ENCODE assay signal across 28 mouse cellular contexts in the genomic region with DNA sequence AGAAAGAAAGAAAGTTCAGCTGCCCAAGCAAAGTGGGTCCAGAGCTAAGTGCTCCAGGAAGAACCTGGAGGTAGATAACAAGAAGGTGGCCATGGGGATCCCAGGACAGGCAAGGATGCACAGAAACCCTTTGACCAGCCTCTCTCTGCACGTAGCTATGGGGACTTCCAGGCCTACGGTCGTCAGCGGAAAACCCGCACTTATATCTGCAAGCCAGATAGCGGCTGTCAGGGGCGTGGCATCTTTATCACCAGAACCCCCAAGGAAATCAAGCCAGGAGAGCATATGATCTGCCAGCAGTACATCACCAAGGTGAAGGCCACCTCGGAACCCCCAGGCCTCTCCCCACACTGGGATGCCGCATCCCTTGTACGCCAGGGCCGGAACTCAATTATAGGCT. TPM values are rescaled to one million over a fixed set of nuclear protein-coding genes. Genes with fewer than 3 reads are reported as not detected.
DNase-seq lines count a peak whose midpoint lies in the region; ATAC-seq and TF ChIP-seq lines count a peak whose summit lies in the region.
"Had no signal": no experiment of that assay in that cellular context is flagged by ENCODE, and none has a peak within 500 bp of the region (broad histone marks: within the 10 kb centered on the region; RNA-seq: fewer than 3 reads in every experiment).

No protein-coding gene starts in this region.

- H3K36me3 ChIP-seq in liver, embryonic 15.5 days (replicated peaks) = no peaks in the 10 kb centered on the region
- H3K36me3 ChIP-seq in liver, postnatal 0 days (replicated peaks; ENCODE audit: insufficient read depth, low read length) = no peaks in the 10 kb centered on the region
- H3K36me3 ChIP-seq: embryonic facial prominence, embryonic 12.5 days; embryonic facial prominence, embryonic 15.5 days; heart, embryonic 12.5 days; heart, embryonic 15.5 days; hindbrain, embryonic 10.5 days; hindbrain, embryonic 13.5 days had no signal

- peak; percentile 31 for DNase-seq in CD4-positive, CD25-positive, alpha-beta regulatory T cell, adult 2 months (ENCODE audit: low read depth, low spot score)
- no peak for DNase-seq in liver, postnatal 0 days
- no peak for DNase-seq in frontal cortex, postnatal 10 days (ENCODE audit: low spot score in 2 of 2)
- no peak for DNase-seq in layer of hippocampus, postnatal 36 days
- DNase-seq: adrenal gland, postnatal 10 days; adrenal gland, postnatal 36 days; cerebellum, adult 11 months; cerebellum, adult 2 months; cerebellum, adult 9-11 months; cerebellum, postnatal 25 days; forebrain, postnatal 0 days; gastrocnemius, postnatal 25 days; heart, adult 18-20 months; heart, postnatal 10 days; heart, postnatal 36 days had no signal

- peak overlapping the region; percentile 18 for H3K4me2 ChIP-seq in liver, embryonic 15.5 days
- no peak overlapping the region for H3K4me2 ChIP-seq in liver, postnatal 0 days (ENCODE audit: low read depth, low read length)
- H3K4me2 ChIP-seq: embryonic facial prominence, embryonic 12.5 days; embryonic facial prominence, embryonic 15.5 days; heart, embryonic 12.5 days; heart, embryonic 15.5 days; hindbrain, embryonic 13.5 days had no signal

- no peak for TF ChIP-seq CTCF in liver, postnatal 0 days (IDR thresholded peaks at IDR 0.05; ENCODE audit: low read depth)

- H3K27me3 ChIP-seq in liver, embryonic 15.5 days = peaks cover 6% of the 10 kb centered on the region
- H3K27me3 ChIP-seq in liver, postnatal 0 days (ENCODE audit: insufficient read depth, low read length) = no peaks in the 10 kb centered on the region
- H3K27me3 ChIP-seq: Patski had no signal

- no peak for ATAC-seq in CD4-positive, CD25-positive, alpha-beta regulatory T cell, adult 4 months
- no peak for ATAC-seq in liver, embryonic 15.5 days (ENCODE audit: insufficient read depth)
- no peak for ATAC-seq in liver, postnatal 0 days
- peak; percentile 54 for ATAC-seq in megakaryocyte progenitor cell, adult 5-6 weeks (replicated peaks; ENCODE audit: poor library complexity)
- ATAC-seq: forebrain, embryonic 14.5 days; forebrain, postnatal 0 days; hindbrain, embryonic 16.5 days; Patski had no signal

- peaks cover 12% of the 10 kb centered on the region for H3K4me1 ChIP-seq in liver, embryonic 15.5 days (replicated peaks)
- H3K4me1 ChIP-seq in liver, postnatal 0 days (ENCODE audit: insufficient read depth) = no peaks in the 10 kb centered on the region
- H3K4me1 ChIP-seq: embryonic facial prominence, embryonic 12.5 days; embryonic facial prominence, embryonic 15.5 days; heart, embryonic 12.5 days; heart, embryonic 15.5 days; hindbrain, embryonic 10.5 days; hindbrain, embryonic 13.5 days had no signal

- H3K4me3 ChIP-seq in liver, embryonic 15.5 days (replicated peaks) = no peak overlapping the region
- H3K4me3 ChIP-seq in liver, postnatal 0 days (ENCODE audit: low read depth, low read length) = no peak overlapping the region
- H3K4me3 ChIP-seq: embryonic facial prominence, embryonic 12.5 days; embryonic facial prominence, embryonic 15.5 days; heart, embryonic 12.5 days; heart, embryonic 15.5 days; hindbrain, embryonic 10.5 days; hindbrain, embryonic 13.5 days had no signal

- H3K9ac ChIP-seq in liver, embryonic 15.5 days = no peak overlapping the region
- H3K9ac ChIP-seq in liver, postnatal 0 days (replicated peaks) = no peak overlapping the region
- H3K9ac ChIP-seq: embryonic facial prominence, embryonic 12.5 days; embryonic facial prominence, embryonic 15.5 days; forebrain, postnatal 0 days; heart, embryonic 12.5 days; heart, embryonic 15.5 days; hindbrain, embryonic 13.5 days had no signal

- WGBS in liver, embryonic 15.5 days (ENCODE audit: insufficient replicate concordance) = 35% methylated on average over 11 of the region's 11 CpGs
- WGBS in liver, postnatal 0 days (ENCODE audit: insufficient replicate concordance) = 60% methylated on average over 11 of the region's 11 CpGs

- TF ChIP-seq EP300 in liver, postnatal 0 days (IDR thresholded peaks at IDR 0.05; ENCODE audit: low read depth) = no peak

- H3K27ac ChIP-seq in liver, embryonic 15.5 days (replicated peaks) = no peak overlapping the region
- no peak overlapping the region for H3K27ac ChIP-seq in liver, postnatal 0 days (ENCODE audit: low read depth)
- H3K27ac ChIP-seq: embryonic facial prominence, embryonic 12.5 days; embryonic facial prominence, embryonic 15.5 days; heart, embryonic 15.5 days; hindbrain, embryonic 10.5 days; hindbrain, embryonic 13.5 days had no signal

- no peaks in the 10 kb centered on the region for H3K9me3 ChIP-seq in liver, embryonic 15.5 days (replicated peaks)
- no peaks in the 10 kb centered on the region for H3K9me3 ChIP-seq in liver, postnatal 0 days (ENCODE audit: low read length)
- H3K9me3 ChIP-seq: embryonic facial prominence, embryonic 12.5 days; embryonic facial prominence, embryonic 15.5 days; heart, embryonic 12.5 days; heart, embryonic 15.5 days; hindbrain, embryonic 10.5 days; hindbrain, embryonic 13.5 days had no signal

RNA-seq across cellular contexts. Expression of a gene that starts 6.7 kb away (rescaled TPM):
- polyA plus RNA-seq in CD4-positive, CD25-positive, alpha-beta regulatory T cell, adult 4 months (2017; shearing (Covaris generic)) = under 1 TPM in 1 of 2 experiments, not detected in 1; 0.94 TPM
- polyA plus RNA-seq in liver, embryonic 15.5 days (2015; fragmentation: Nextera tagmentation; extraction: Ambion mirVana) = 0.16 and 0.20 TPM in 2 replicates
- polyA plus RNA-seq in liver, postnatal 0 days (2015; fragmentation: Nextera tagmentation; extraction: Ambion mirVana) = 0.43 TPM in 2 replicates
- 1.5 TPM in 1 of 2 replicates, not detected in the other for total RNA-seq in megakaryocyte progenitor cell, adult 5-6 weeks (2015)
- not detected in 2 replicates for total RNA-seq in megakaryocyte progenitor cell, adult 5-6 weeks (2017)
- 1 to 10 TPM; 1.7 to 2.9 TPM for total RNA-seq in layer of hippocampus, postnatal 36 days (2021)
- total RNA-seq: common myeloid progenitor, adult 5-6 weeks; gastrocnemius, postnatal 25 days had no signal

RNA-seq across cellular contexts. Expression of a gene that starts 8.1 kb away (rescaled TPM):
- 10 to 100 TPM; 28.9 to 34.0 TPM for polyA plus RNA-seq in CD4-positive, CD25-positive, alpha-beta regulatory T cell, adult 4 months (2017; shearing (Covaris generic))
- polyA plus RNA-seq in liver, embryonic 15.5 days (2015; fragmentation: Nextera tagmentation; extraction: Ambion mirVana) = 25.4 and 28.3 TPM in 2 replicates
- 20.9 and 23.1 TPM in 2 replicates for polyA plus RNA-seq in liver, postnatal 0 days (2015; fragmentation: Nextera tagmentation; extraction: Ambion mirVana)
- total RNA-seq in megakaryocyte progenitor cell, adult 5-6 weeks (2015) = 27.6 and 29.4 TPM in 2 replicates
- total RNA-seq in megakaryocyte progenitor cell, adult 5-6 weeks (2017) = 24.6 and 25.9 TPM in 2 replicates
- 10 to 100 TPM; 41.4 to 44.5 TPM for total RNA-seq in layer of hippocampus, postnatal 36 days (2021)

RNA-seq across cellular contexts. Expression of a gene that starts 16.6 kb away (rescaled TPM):
- polyA plus RNA-seq in CD4-positive, CD25-positive, alpha-beta regulatory T cell, adult 4 months (2017; shearing (Covaris generic)) = 10 to 100 TPM; 28.9 to 44.3 TPM
- 4.4 and 5.6 TPM in 2 replicates for polyA plus RNA-seq in liver, embryonic 15.5 days (2015; fragmentation: Nextera tagmentation; extraction: Ambion mirVana)
- 2.5 and 2.9 TPM in 2 replicates for polyA plus RNA-seq in liver, postnatal 0 days (2015; fragmentation: Nextera tagmentation; extraction: Ambion mirVana)
- 29.0 and 39.9 TPM in 2 replicates for total RNA-seq in megakaryocyte progenitor cell, adult 5-6 weeks (2015)
- total RNA-seq in megakaryocyte progenitor cell, adult 5-6 weeks (2017) = 19.7 and 32.0 TPM in 2 replicates
- total RNA-seq in layer of hippocampus, postnatal 36 days (2021) = 10 to 100 TPM; 21.6 to 24.3 TPM

RNA-seq across cellular contexts. Expression of a gene that starts 20.2 kb away (rescaled TPM):
- 10 to 100 TPM in 1 of 2 experiments, 1 to 10 TPM in 1; 8.4 to 11.4 TPM for polyA plus RNA-seq in CD4-positive, CD25-positive, alpha-beta regulatory T cell, adult 4 months (2017; shearing (Covaris generic))
- 2.0 and 2.1 TPM in 2 replicates for polyA plus RNA-seq in liver, embryonic 15.5 days (2015; fragmentation: Nextera tagmentation; extraction: Ambion mirVana)
- 1.5 and 1.6 TPM in 2 replicates for polyA plus RNA-seq in liver, postnatal 0 days (2015; fragmentation: Nextera tagmentation; extraction: Ambion mirVana)
- total RNA-seq in megakaryocyte progenitor cell, adult 5-6 weeks (2015) = 7.1 TPM in 2 replicates
- total RNA-seq in megakaryocyte progenitor cell, adult 5-6 weeks (2017) = 2.0 and 2.4 TPM in 2 replicates
- total RNA-seq in layer of hippocampus, postnatal 36 days (2021) = 1 to 10 TPM; 6.9 to 7.3 TPM

RNA-seq across cellular contexts. Expression of a gene that starts 20.3 kb away (rescaled TPM):
- polyA plus RNA-seq in CD4-positive, CD25-positive, alpha-beta regulatory T cell, adult 4 months (2017; shearing (Covaris generic)) = 10 to 100 TPM; 86.5 to 98.1 TPM
- polyA plus RNA-seq in liver, embryonic 15.5 days (2015; fragmentation: Nextera tagmentation; extraction: Ambion mirVana) = 84.7 and 85.0 TPM in 2 replicates
- 79.4 and 89.2 TPM in 2 replicates for polyA plus RNA-seq in liver, postnatal 0 days (2015; fragmentation: Nextera tagmentation; extraction: Ambion mirVana)
- 65.0 and 67.2 TPM in 2 replicates for total RNA-seq in megakaryocyte progenitor cell, adult 5-6 weeks (2015)
- 32.7 and 43.8 TPM in 2 replicates for total RNA-seq in megakaryocyte progenitor cell, adult 5-6 weeks (2017)
- 10 to 100 TPM; 21.0 to 25.4 TPM for total RNA-seq in layer of hippocampus, postnatal 36 days (2021)
